Mouse (Mus musculus) liver, embryonic 13.5 days (tissue): ENCODE measurements around the gene Atp6v1a. TPM values are rescaled to one million over a fixed set of nuclear protein-coding genes. Genes with fewer than 3 reads are reported as not detected.
A peak's percentile ranks its signal among the peaks of the same experiment; 100 is the strongest.

Source experiments
- ATAC-seq: fragments of 200-750 bp; cut with Nextera tagmentation; 2 replicates; pipeline ENCODE4 v1.8.0; 2017; ENCODE audit warnings: low read depth, mild to moderate bottlenecking, moderate number of reproducible peaks, moderate library complexity
- DNase-seq: peaks from one replicate; pipeline ENCODE4 v3.0.0; 2022
- H3K27ac ChIP-seq: fragments of 300-500 bp; sonication (generic); 2 replicates; pipeline ENCODE4 v1.5.1; 2015; ENCODE audit warnings: moderate library complexity, mild to moderate bottlenecking, inconsistent platforms
- H3K27me3 ChIP-seq: fragments of 300-500 bp; sonication (generic); 2 replicates; pipeline ENCODE4 v1.6.1; 2015; ENCODE audit warnings: mild to moderate bottlenecking, inconsistent platforms
- H3K36me3 ChIP-seq: fragments of 300-500 bp; sonication (generic); 2 replicates; pipeline ENCODE4 v1.6.1; 2015; ENCODE audit warnings: mild to moderate bottlenecking, inconsistent platforms
- H3K4me1 ChIP-seq: fragments of 300-500 bp; sonication (generic); replicated peaks from 2 replicates; pipeline ENCODE4 v1.6.1; 2015; ENCODE audit warnings: inconsistent platforms
- H3K4me2 ChIP-seq: fragments of 300-500 bp; sonication (generic); 2 replicates; pipeline ENCODE4 v1.6.1; 2015; ENCODE audit warnings: inconsistent platforms, mild to moderate bottlenecking, moderate library complexity
- H3K4me3 ChIP-seq: fragments of 300-500 bp; sonication (generic); replicated peaks from 2 replicates; pipeline ENCODE4 v1.5.1; 2015; ENCODE audit warnings: mild to moderate bottlenecking, inconsistent platforms
- H3K9ac ChIP-seq: fragments of 300-500 bp; sonication (generic); 2 replicates; pipeline ENCODE4 v1.6.1; 2015; ENCODE audit warnings: mild to moderate bottlenecking, inconsistent platforms
- H3K9me3 ChIP-seq: fragments of 300-500 bp; sonication (generic); replicated peaks from 2 replicates; pipeline ENCODE4 v1.6.1; 2016; ENCODE audit warnings: inconsistent platforms
- WGBS: fragments of 180-500 bp; shearing (Covaris S2); methylation state at CpG from one replicate; pipeline ENCODE4 v1.1.7; 2015; ENCODE audit not compliant: insufficient replicate concordance; 5-methylcytosine and 5-hydroxymethylcytosine counted together
- polyA plus RNA-seq: library from polyadenylated mRNA; unstranded; fragments of >200 nt; fragmentation: Nextera tagmentation; extraction: Ambion mirVana; gene quantifications from 2 replicates; pipeline ENCODE4 v1.2.1, GENCODE M21; 2015

Atp6v1a gene
- polyA plus RNA-seq, 1 experiment from 2014 or later, result 24.1 TPM

DNA sequence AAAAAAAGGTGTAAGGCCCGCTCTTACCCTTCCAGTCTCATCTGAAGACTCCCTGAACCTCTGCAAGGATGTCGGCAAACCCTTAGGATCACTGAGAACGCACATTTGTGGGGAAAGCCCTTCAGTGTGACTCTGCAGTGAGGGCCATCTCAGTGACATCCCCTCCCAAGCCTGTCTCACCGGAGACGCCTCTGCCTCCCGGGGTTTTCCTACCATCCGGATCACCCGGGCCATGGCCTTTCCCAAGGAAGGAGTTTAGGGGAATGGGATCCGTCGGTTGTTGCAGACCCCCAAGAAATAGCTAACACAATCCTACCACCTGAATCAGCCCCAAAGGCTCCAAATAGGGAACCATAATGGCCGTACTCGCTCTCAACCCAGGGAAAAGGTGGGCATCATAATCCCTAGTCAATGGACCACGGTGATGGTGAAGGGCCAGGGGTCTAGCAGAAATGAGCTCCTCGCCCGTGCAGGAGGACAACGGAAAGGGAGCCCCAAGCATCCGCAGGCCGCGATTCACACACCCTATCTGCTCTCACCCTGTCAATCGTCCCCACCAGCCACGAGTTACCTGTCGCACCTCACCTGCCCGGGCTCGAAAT lies 1.0 kb downstream of the Atp6v1a start:
- Histone ChIP-seq H3K4me2 (peak overlapping the region; percentile 98), H3K9me3 (no peaks in the 10 kb centered on the region), H3K36me3 (no peaks in the 10 kb centered on the region), H3K9ac (peak overlapping the region; percentile 92), H3K27me3 (no peaks in the 10 kb centered on the region), H3K27ac (peak overlapping the region; percentile 97), H3K4me1 (peaks cover 40% of the 10 kb centered on the region), H3K4me3 (peak overlapping the region; percentile 97)
- WGBS, result under 1% methylated on average over 24 of the region's 24 CpGs
- ATAC-seq, result no peak
- no peak for DNase-seq

DNA sequence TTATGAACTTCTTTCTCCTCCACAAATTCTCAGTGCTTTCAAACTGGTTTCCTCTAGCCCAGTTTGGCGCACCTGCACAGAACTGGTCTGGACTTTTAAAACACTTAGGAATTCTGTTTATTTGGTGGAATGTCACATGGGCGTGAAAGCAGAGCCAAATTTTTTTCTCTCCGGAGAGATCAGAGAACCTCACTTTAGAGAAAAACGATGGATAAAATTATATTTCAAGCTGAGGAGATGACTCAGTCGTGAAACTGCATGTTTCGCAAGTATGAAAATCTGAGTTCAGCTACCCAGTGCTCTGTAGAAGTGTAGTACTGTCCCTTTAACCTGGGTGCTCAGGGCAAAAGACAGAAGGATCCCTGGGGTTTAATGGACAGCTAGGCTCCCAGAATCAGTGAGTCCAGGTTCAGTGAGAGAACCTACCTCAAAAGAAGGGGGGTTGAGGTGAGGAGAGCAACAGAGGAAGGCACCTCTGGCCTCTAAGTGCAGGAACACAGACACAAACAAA lies 2.9 kb downstream of the Atp6v1a start:
- 76% methylated on average over 6 of the region's 6 CpGs for WGBS
- DNase-seq, result no peak
- no peak overlapping the region for H3K4me3 ChIP-seq
- H3K4me1 ChIP-seq, result peaks cover 28% of the 10 kb centered on the region
- no peak for ATAC-seq
- H3K27me3 ChIP-seq, result no peaks in the 10 kb centered on the region
- no peak overlapping the region for H3K9ac ChIP-seq
- no peaks in the 10 kb centered on the region for H3K9me3 ChIP-seq
- H3K4me2 ChIP-seq, result 0 out of 2 replicates have a peak overlapping the region, but pooled peaks have one; percentile 13
- no peaks in the 10 kb centered on the region for H3K36me3 ChIP-seq
- no peak overlapping the region for H3K27ac ChIP-seq

DNA sequence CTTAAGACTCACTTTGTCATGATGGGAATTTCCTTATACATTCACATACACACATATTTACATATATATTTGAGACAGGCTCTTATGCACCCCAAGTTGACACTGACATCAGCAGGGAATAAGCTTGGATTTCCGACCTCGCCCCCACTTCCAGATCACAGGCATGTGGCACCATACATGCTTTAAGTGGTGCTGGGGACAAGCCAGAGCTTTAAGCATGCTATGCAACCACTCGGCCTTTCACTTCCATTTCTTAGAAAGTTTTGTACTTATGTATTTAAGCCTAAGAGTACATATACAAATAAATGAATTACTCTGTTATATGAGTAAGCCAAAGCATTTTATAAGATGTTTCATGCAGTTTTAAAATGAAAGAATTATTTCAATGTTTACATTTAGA lies 6.3 kb downstream of the Atp6v1a start:
- Histone ChIP-seq H3K4me1 (peaks cover 21% of the 10 kb centered on the region), H3K36me3 (no peaks in the 10 kb centered on the region), H3K9me3 (no peaks in the 10 kb centered on the region), H3K27me3 (no peaks in the 10 kb centered on the region), H3K9ac (no peak overlapping the region), H3K4me3 (no peak overlapping the region), H3K4me2 (no peak overlapping the region), H3K27ac (no peak overlapping the region)
- WGBS, result 77% methylated on average over 3 of the region's 3 CpGs
- no peak for DNase-seq
- ATAC-seq, result no peak

DNA sequence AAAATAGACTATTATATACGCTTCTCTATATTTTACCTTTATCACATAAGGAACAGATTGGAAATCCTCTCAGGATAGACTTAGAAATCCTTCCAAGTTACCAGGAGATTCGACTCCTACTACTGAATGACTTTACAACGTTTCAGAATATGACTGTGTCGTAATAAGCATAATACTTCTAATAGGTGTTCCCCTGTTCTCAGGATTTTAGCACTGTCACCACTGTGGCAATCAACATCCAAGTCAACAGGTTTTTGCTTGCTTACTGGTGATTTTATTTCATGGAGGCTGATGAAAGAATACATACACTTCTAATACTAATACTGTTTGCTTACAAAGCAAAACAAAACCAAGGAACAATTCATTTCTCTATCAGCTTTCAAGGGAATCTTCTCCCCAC lies 7.2 kb downstream of the Atp6v1a start:
- Histone ChIP-seq H3K27me3 (no peaks in the 10 kb centered on the region), H3K36me3 (no peaks in the 10 kb centered on the region), H3K27ac (no peak overlapping the region), H3K9me3 (no peaks in the 10 kb centered on the region), H3K4me1 (peaks cover 12% of the 10 kb centered on the region), H3K4me3 (no peak overlapping the region), H3K9ac (no peak overlapping the region), H3K4me2 (no peak overlapping the region)
- ATAC-seq, result no peak
- no peak for DNase-seq
- 77% methylated on average over 4 of the region's 4 CpGs for whole genome bisulfite sequencing

DNA sequence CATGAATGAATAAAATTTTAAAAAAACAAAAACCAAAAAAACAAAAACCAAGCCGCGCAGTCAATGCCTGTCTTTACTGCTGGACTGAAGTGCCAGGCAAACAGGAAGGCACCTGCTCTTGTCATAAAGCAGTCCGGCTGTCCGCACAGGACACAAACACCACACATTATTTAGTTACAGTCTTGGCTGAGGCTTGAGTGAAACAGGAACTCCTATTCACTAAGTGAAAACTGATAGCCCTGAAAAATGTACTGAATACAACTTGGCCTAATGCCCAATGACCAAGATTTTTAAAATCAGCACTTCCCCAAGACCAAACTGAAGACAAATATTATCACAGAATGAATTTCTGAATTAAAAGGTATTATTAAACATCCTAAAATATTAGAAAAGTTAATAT lies 13.1 kb downstream of the Atp6v1a start:
- Histone ChIP-seq H3K27ac (no peak overlapping the region), H3K9me3 (no peaks in the 10 kb centered on the region), H3K27me3 (no peaks in the 10 kb centered on the region), H3K4me3 (no peak overlapping the region), H3K36me3 (no peaks in the 10 kb centered on the region), H3K9ac (no peak overlapping the region), H3K4me2 (no peak overlapping the region), H3K4me1 (peaks cover 6% of the 10 kb centered on the region; the same call in 1 of the 2 replicates)
- no peak for ATAC-seq
- no peak for DNase-seq
- WGBS, result 79% methylated on average over 4 of the region's 4 CpGs

DNA sequence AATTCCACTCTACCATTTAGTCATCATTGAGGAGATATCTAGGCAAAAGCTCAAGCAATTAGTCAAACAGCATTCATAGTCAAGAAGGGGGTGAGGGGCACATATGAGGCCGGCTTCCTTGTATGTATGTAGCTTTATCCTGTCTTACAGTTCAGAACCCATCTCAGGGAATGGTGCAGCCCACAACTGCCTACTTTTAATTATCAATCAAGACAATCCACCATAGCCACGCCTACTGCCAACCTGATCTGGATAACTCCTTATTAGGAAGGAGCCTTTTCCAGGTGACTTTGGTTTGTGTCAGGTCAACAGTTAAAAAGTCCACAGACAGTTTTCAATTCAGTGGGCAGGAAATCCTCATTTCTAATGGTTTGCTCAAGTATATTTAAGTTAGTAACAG lies 14.1 kb downstream of the Atp6v1a start:
- Histone ChIP-seq H3K36me3 (no peaks in the 10 kb centered on the region), H3K4me1 (peaks cover 6% of the 10 kb centered on the region; the same call in 1 of the 2 replicates), H3K9me3 (no peaks in the 10 kb centered on the region), H3K4me3 (no peak overlapping the region), H3K27ac (no peak overlapping the region), H3K27me3 (no peaks in the 10 kb centered on the region), H3K4me2 (no peak overlapping the region), H3K9ac (no peak overlapping the region)
- DNase-seq (no peak), ATAC-seq (no peak)
- 63% methylated on average over 2 of the region's 2 CpGs for WGBS

DNA sequence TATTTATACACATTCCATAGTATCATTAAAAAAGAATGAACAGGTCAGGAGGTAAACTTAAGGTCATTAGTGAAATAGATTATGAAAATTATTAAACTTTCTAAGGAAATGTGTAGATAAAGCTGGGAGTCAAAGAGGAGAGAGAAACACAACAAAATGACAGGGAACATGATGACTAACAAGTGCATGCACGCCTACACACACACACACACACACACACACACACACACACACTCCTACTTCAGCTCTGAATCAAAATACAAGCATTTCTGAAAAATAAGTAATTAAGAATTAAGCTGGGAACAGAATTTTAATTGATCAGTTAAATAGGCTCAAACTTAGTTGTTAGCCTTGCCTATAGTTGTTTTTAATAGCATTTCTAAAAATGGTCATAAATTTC lies 14.8 kb downstream of the Atp6v1a start:
- no peak overlapping the region for H3K4me2 ChIP-seq
- no peak for ATAC-seq
- no peak overlapping the region for H3K4me3 ChIP-seq
- peaks cover 6% of the 10 kb centered on the region; the same call in 1 of the 2 replicates for H3K4me1 ChIP-seq
- no peaks in the 10 kb centered on the region for H3K27me3 ChIP-seq
- no peaks in the 10 kb centered on the region for H3K9me3 ChIP-seq
- H3K9ac ChIP-seq, result no peak overlapping the region
- DNase-seq, result no peak
- WGBS, result 71% methylated on average over 1 of the region's 1 CpGs
- H3K27ac ChIP-seq, result no peak overlapping the region
- no peaks in the 10 kb centered on the region for H3K36me3 ChIP-seq

DNA sequence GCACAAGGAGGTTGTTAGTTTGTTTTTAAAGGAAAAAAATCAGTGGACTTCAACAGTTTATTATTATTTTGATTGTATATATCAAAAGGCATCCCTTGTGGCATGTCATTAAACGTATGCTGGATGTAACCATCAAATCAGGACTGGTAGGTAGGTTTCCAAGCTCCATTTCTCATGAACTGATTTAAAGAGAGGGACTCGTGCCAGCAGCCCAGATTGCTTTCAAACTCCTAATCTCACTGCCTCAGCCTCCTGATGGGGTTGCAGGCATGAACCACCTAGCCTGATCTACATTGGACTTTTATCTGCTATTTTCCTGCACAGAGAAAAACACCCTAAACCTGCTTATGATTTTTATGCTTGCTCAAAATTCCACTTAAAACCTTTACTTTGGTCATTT lies 15.7 kb downstream of the Atp6v1a start:
- Histone ChIP-seq H3K27ac (no peak overlapping the region), H3K4me3 (no peak overlapping the region), H3K36me3 (no peaks in the 10 kb centered on the region), H3K4me2 (no peak overlapping the region), H3K4me1 (peaks cover 6% of the 10 kb centered on the region; the same call in 1 of the 2 replicates), H3K27me3 (no peaks in the 10 kb centered on the region), H3K9me3 (no peaks in the 10 kb centered on the region), H3K9ac (no peak overlapping the region)
- no peak for DNase-seq
- 53% methylated on average over 2 of the region's 2 CpGs for WGBS
- no peak for ATAC-seq

DNA sequence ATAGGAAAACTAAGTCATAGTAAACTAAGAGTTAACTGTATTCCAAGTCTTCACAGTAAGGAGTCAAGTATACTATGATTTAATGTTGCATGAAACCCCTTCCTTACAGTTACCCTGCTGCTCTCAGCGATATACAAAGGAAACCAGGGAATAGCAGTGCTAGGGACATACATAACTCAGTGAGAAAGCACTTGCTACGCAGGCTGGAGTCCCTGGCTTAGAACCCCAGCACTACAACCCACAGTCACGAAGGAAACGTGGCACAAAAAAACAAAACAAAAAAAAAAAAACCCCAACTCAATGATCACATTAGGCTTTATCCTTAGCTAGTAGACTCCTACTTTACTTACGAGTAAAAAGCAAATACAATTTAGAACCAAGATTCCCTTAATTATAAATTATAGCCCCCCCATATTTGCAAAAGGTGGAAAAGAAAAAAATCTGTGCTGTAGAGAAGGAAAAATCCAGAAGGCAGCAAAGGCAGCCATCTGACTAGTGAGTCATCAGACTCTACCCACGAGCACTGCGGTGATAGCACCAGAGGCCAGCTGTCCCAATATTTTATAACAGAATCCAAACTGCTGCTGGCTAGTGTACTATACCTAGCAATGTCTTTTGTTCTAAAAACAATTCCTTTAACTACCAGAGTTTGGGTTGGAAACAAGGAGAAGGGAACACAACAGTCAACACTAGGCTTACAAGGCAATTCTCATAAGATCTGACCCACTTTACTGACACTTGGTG lies 16.4 kb downstream of the Atp6v1a start:
- H3K4me2 ChIP-seq, result no peak overlapping the region
- peaks cover 6% of the 10 kb centered on the region; the same call in 1 of the 2 replicates for H3K4me1 ChIP-seq
- H3K4me3 ChIP-seq, result no peak overlapping the region
- WGBS, result 75% methylated on average over 7 of the region's 7 CpGs
- DNase-seq, result no peak
- no peak overlapping the region for H3K9ac ChIP-seq
- H3K36me3 ChIP-seq, result no peaks in the 10 kb centered on the region
- H3K9me3 ChIP-seq, result no peaks in the 10 kb centered on the region
- no peak overlapping the region for H3K27ac ChIP-seq
- no peak for ATAC-seq
- H3K27me3 ChIP-seq, result no peaks in the 10 kb centered on the region

DNA sequence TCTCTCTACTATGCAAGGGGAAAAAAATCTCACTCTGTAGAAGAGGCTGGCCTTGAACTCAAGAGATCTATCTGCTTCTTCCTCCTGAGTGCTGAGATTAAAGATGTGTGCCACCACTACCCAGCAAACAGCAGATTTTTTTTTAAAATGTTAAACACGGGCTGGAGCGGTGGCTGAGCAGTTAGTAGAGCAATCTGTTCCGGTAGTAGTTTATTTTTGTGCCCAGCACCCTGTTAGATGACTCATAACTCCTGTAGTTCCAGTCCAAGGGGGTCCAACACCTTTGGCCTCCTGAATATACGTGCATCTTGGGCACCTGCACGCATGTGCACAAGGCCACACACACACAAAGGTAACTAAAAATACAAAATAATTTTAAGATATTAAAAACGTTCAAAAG lies 16.9 kb downstream of the Atp6v1a start:
- Histone ChIP-seq H3K9ac (no peak overlapping the region), H3K27me3 (no peaks in the 10 kb centered on the region), H3K9me3 (no peaks in the 10 kb centered on the region), H3K4me3 (no peak overlapping the region), H3K36me3 (no peaks in the 10 kb centered on the region), H3K4me1 (peaks cover 6% of the 10 kb centered on the region; the same call in 1 of the 2 replicates), H3K4me2 (no peak overlapping the region), H3K27ac (no peak overlapping the region)
- WGBS, result 68% methylated on average over 6 of the region's 6 CpGs
- DNase-seq, result no peak
- ATAC-seq, result no peak

DNA sequence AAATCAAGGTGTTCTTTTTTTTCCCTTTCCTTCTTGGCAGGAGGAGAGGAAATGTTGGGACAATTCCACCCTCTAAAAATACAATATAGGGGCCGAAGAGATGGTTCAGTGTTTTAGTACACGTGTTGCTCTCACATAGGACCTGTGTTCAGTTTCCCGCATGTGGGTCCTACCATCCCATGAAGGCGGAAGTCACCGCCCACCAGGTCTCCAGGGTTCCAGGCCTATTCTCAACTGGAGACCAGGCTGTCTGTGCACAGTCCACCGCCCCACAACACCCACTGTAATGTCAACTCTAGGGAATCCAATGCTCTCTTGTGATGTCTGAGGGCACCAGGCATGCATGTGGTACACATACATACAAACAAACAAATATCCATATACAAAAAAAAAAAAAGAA lies 17.4 kb downstream of the Atp6v1a start:
- WGBS, result 77% methylated on average over 6 of the region's 6 CpGs
- no peak overlapping the region for H3K27ac ChIP-seq
- ATAC-seq (no peak), DNase-seq (no peak)
- H3K36me3 ChIP-seq, result no peaks in the 10 kb centered on the region
- H3K4me1 ChIP-seq, result peaks cover 6% of the 10 kb centered on the region; the same call in 1 of the 2 replicates
- no peak overlapping the region for H3K9ac ChIP-seq
- H3K9me3 ChIP-seq, result no peaks in the 10 kb centered on the region
- no peak overlapping the region for H3K4me3 ChIP-seq
- no peaks in the 10 kb centered on the region for H3K27me3 ChIP-seq
- no peak overlapping the region for H3K4me2 ChIP-seq
